Mouse (Mus musculus) C2C12 (cell line): ENCODE measurements around the gene Wasf2.

Experiments
- CEBPB ChIP-seq: IDR thresholded peaks from one replicate; pipeline ENCODE4 v1.6.1; 2011; ENCODE audit warnings: low read depth, mild to moderate bottlenecking, control low read depth, moderate library complexity
- CTCF ChIP-seq: IDR thresholded peaks from one replicate; pipeline ENCODE4 v1.5.1; 2011; ENCODE audit not compliant: control insufficient read depth, insufficient read depth, insufficient read length
- FOSL1 ChIP-seq: IDR thresholded peaks from one replicate; pipeline ENCODE4 v1.8.0; 2011; ENCODE audit warnings: mild to moderate bottlenecking, low read length; ENCODE audit not compliant: poor library complexity, insufficient read depth, severe bottlenecking
- MAX ChIP-seq: IDR thresholded peaks from one replicate; pipeline ENCODE4 v1.6.1; 2011; ENCODE audit warnings: mild to moderate bottlenecking, control low read depth
- MYOD1 ChIP-seq: IDR thresholded peaks from one replicate; pipeline ENCODE4 v1.6.1; 2011; ENCODE audit warnings: low read depth; ENCODE audit not compliant: control insufficient read depth, insufficient read length
- MYOG ChIP-seq: IDR thresholded peaks from one replicate; pipeline ENCODE4 v1.6.1; 2011; ENCODE audit not compliant: control insufficient read depth, insufficient read length; ENCODE audit errors: extremely low read depth
- USF1 ChIP-seq: IDR thresholded peaks from one replicate; pipeline ENCODE4 v1.6.1; 2011; ENCODE audit warnings: low read depth, mild to moderate bottlenecking, control low read depth, moderate library complexity

GRCm38 (mm10) chr4:133199743-133200142 is 69.4 kb downstream of the Wasf2 start:
- TF ChIP-seq CTCF (no peak), CEBPB (no peak), FOSL1 (no peak), MAX (no peak), MYOG (no peak), USF1 (no peak), MYOD1 (no peak)
